ENCODE assay signal across 16 mouse cellular contexts in the genomic region with DNA sequence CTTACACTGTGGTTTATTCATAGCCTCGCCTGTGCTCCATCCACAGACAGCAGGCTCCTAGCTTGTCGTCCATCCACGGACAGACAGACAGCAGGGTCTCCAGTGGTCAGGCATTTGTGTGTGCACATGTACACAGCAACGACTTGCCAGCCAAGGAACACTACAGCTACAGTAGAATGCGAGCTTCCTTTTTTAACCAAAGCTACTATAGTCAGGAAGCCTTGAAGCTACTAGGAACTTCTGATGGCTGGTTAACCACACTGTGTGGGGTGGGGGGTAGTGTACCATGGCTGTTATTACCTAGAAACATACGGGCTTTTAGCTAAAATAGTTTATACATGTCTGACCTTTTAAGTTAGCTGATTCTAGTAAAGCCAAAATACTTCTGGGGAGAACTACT. TPM values are rescaled to one million over a fixed set of nuclear protein-coding genes. Genes with fewer than 3 reads are reported as not detected.
DNase-seq lines count a peak whose midpoint lies in the region; ATAC-seq and TF ChIP-seq lines count a peak whose summit lies in the region.
"Had no signal": no experiment of that assay in that cellular context is flagged by ENCODE, and none has a peak within 500 bp of the region (broad histone marks: within the 10 kb centered on the region; RNA-seq: fewer than 3 reads in every experiment).

No protein-coding gene starts in this region.

- no peak for DNase-seq in hindbrain, postnatal 0 days (ENCODE audit: low spot score)
- peak; percentile 55 for DNase-seq in induced T-regulatory cell, adult 2 months (ENCODE audit: low read depth)
- DNase-seq in forebrain, embryonic 10.5 days (ENCODE audit: extremely low spot score, low spot score), result no peak
- DNase-seq in gastrocnemius, adult 8-10 months (ENCODE audit: low spot score in 2 of 2), result no peak
- DNase-seq: adrenal gland, postnatal 10 days; gastrocnemius, postnatal 25 days; lung, adult 18-20 months; thymus, postnatal 14 days had no signal

- peaks cover 12% of the 10 kb centered on the region; the same call in 1 of the 2 replicates for H3K36me3 ChIP-seq in hindbrain, postnatal 0 days (ENCODE audit: insufficient read depth, low read length)
- peaks cover 3% of the 10 kb centered on the region for H3K36me3 ChIP-seq in hindbrain, embryonic 16.5 days (ENCODE audit: control insufficient read depth, insufficient read depth, low read length)
- H3K36me3 ChIP-seq in forebrain, embryonic 10.5 days (replicated peaks), result peaks cover 42% of the 10 kb centered on the region

- peak overlapping the region; percentile 20; the same call in 1 of the 2 replicates for H3K27ac ChIP-seq in hindbrain, postnatal 0 days
- H3K27ac ChIP-seq in hindbrain, embryonic 16.5 days (ENCODE audit: low read depth, low read length), result no peak overlapping the region
- no peak overlapping the region for H3K27ac ChIP-seq in forebrain, embryonic 10.5 days
- H3K27ac ChIP-seq: forebrain, embryonic 15.5 days; hindbrain, embryonic 12.5 days; neural tube, embryonic 12.5 days had no signal

- no peak overlapping the region for H3K4me2 ChIP-seq in hindbrain, postnatal 0 days (ENCODE audit: low read depth, low read length)
- H3K4me2 ChIP-seq in hindbrain, embryonic 16.5 days (ENCODE audit: low read length), result no peak overlapping the region
- H3K4me2 ChIP-seq: forebrain, embryonic 15.5 days; hindbrain, embryonic 12.5 days; midbrain, embryonic 11.5 days; neural tube, embryonic 12.5 days had no signal

- no peaks in the 10 kb centered on the region for H3K9me3 ChIP-seq in hindbrain, postnatal 0 days (ENCODE audit: low read length)
- H3K9me3 ChIP-seq in hindbrain, embryonic 16.5 days (ENCODE audit: control insufficient read depth, low read length), result no peaks in the 10 kb centered on the region
- H3K9me3 ChIP-seq in forebrain, embryonic 10.5 days, result no peaks in the 10 kb centered on the region
- H3K9me3 ChIP-seq: forebrain, embryonic 15.5 days; hindbrain, embryonic 12.5 days; neural tube, embryonic 12.5 days had no signal

- H3K4me3 ChIP-seq in hindbrain, postnatal 0 days (ENCODE audit: low read length), result no peak overlapping the region
- no peak overlapping the region for H3K4me3 ChIP-seq in hindbrain, embryonic 16.5 days (ENCODE audit: low read length)
- no peak overlapping the region for H3K4me3 ChIP-seq in forebrain, embryonic 10.5 days
- H3K4me3 ChIP-seq: forebrain, embryonic 15.5 days; hindbrain, embryonic 12.5 days; neural tube, embryonic 12.5 days had no signal

- H3K9ac ChIP-seq in hindbrain, postnatal 0 days (replicated peaks; ENCODE audit: low read length), result no peak overlapping the region
- no peak overlapping the region for H3K9ac ChIP-seq in hindbrain, embryonic 16.5 days (ENCODE audit: low read depth, low read length)
- H3K9ac ChIP-seq: forebrain, embryonic 15.5 days; hindbrain, embryonic 12.5 days; neural tube, embryonic 12.5 days had no signal

- peaks cover 4% of the 10 kb centered on the region; the same call in 1 of the 2 replicates for H3K4me1 ChIP-seq in hindbrain, postnatal 0 days (ENCODE audit: insufficient read depth, low read length)
- peaks cover 7% of the 10 kb centered on the region for H3K4me1 ChIP-seq in hindbrain, embryonic 16.5 days (ENCODE audit: control insufficient read depth, insufficient read depth, low read depth, low read length)
- H3K4me1 ChIP-seq in forebrain, embryonic 10.5 days, result peaks cover 13% of the 10 kb centered on the region

- 59% methylated on average over 6 of the region's 6 CpGs for WGBS in hindbrain, postnatal 0 days
- WGBS in hindbrain, embryonic 16.5 days, result 78% methylated on average over 6 of the region's 6 CpGs
- WGBS in forebrain, embryonic 10.5 days, result 85% methylated on average over 6 of the region's 6 CpGs

- no peak for TF ChIP-seq CTCF in hindbrain, postnatal 0 days (IDR thresholded peaks at IDR 0.05; ENCODE audit: low read depth)

- H3K27me3 ChIP-seq in hindbrain, postnatal 0 days (ENCODE audit: insufficient read depth, low read length), result no peaks in the 10 kb centered on the region
- H3K27me3 ChIP-seq in hindbrain, embryonic 16.5 days (replicated peaks; ENCODE audit: control insufficient read depth, insufficient read depth, low read length), result no peaks in the 10 kb centered on the region
- no peaks in the 10 kb centered on the region for H3K27me3 ChIP-seq in forebrain, embryonic 10.5 days (ENCODE audit: poor library complexity, severe bottlenecking)
- H3K27me3 ChIP-seq: forebrain, embryonic 15.5 days; hindbrain, embryonic 12.5 days; neural tube, embryonic 12.5 days; Patski had no signal

- ATAC-seq in hindbrain, postnatal 0 days, result no peak
- no peak for ATAC-seq in hindbrain, embryonic 16.5 days
- peak; percentile 79 for ATAC-seq in CD4-positive, CD25-positive, alpha-beta regulatory T cell, adult 4 months
- ATAC-seq in megakaryocyte progenitor cell, adult 5-6 weeks (replicated peaks; ENCODE audit: poor library complexity), result peak; percentile 59
- ATAC-seq: forebrain, embryonic 15.5 days; Patski had no signal

RNA-seq across cellular contexts. Expression of gene Map3k1, which starts 30.2 kb away (rescaled TPM):
- total RNA-seq in hindbrain, postnatal 0 days (2014; rRNA removed), result 36.3 and 45.3 TPM in 2 replicates
- 15.3 and 19.2 TPM in 2 replicates for polyA plus RNA-seq in hindbrain, postnatal 0 days (2015; fragmentation: Nextera tagmentation; extraction: Ambion mirVana)
- polyA plus RNA-seq in hindbrain, embryonic 16.5 days (2015; fragmentation: Nextera tagmentation; extraction: Ambion mirVana), result 12.1 and 13.5 TPM in 2 replicates
- polyA plus RNA-seq in CD4-positive, CD25-positive, alpha-beta regulatory T cell, adult 4 months (2017; shearing (Covaris generic)), result 100 to 1,000 TPM; 117 to 125 TPM
- 26.7 and 32.2 TPM in 2 replicates for total RNA-seq in megakaryocyte progenitor cell, adult 5-6 weeks (2015)
- total RNA-seq in megakaryocyte progenitor cell, adult 5-6 weeks (2017), result 26.2 and 33.4 TPM in 2 replicates
- 13.4 and 13.9 TPM in 2 replicates for polyA plus RNA-seq in forebrain, embryonic 10.5 days (2016; fragmentation: Nextera tagmentation; extraction: Ambion mirVana)
- 1 to 10 TPM; 6.7 to 8.1 (median 7.2) TPM for total RNA-seq in gastrocnemius, adult 8-10 months (2022)

Comparison
In these comparisons a context has a peak if more than half of its experiments do, and no peak if none do; other contexts are left out.
1. ATAC-seq: peak in CD4-positive, CD25-positive, alpha-beta regulatory T cell, adult 4 months (single experiment) and megakaryocyte progenitor cell, adult 5-6 weeks (single experiment); none in hindbrain, postnatal 0 days (single experiment) and hindbrain, embryonic 16.5 days (single experiment).